Mouse (Mus musculus): ENCODE measurements around the gene Rbks. TPM values are rescaled to one million over a fixed set of nuclear protein-coding genes. Genes with fewer than 3 reads are reported as not detected.

Rbks gene
- 25.8 and 34.6 TPM in 2 replicates for total RNA-seq (2015)
- 17.7 and 29.3 TPM in 2 replicates for total RNA-seq (2017)

- peak; percentile 78 for ATAC-seq (replicated peaks; ENCODE audit: poor library complexity)
These were observed at the start of gene Rbks for GRCm38 (mm10) chr5:31696971-31697643. Gene Rbks (minus strand): TSS chr5:31697627.

- no peak for ATAC-seq (replicated peaks; ENCODE audit: poor library complexity)
These were observed 45.1 kb upstream of the Rbks start for GRCm38 (mm10) chr5:31742521-31743031.

GRCm38 (mm10) chr5:31741931-31742330, 44.5 kb upstream of the Rbks start:
- no peak for ATAC-seq (replicated peaks; ENCODE audit: poor library complexity)

- ATAC-seq (replicated peaks; ENCODE audit: poor library complexity), result 0 out of 2 replicates have a peak, but pooled peaks have one; percentile 26
These were observed 35.4 kb upstream of the Rbks start for GRCm38 (mm10) chr5:31732644-31733338.

GRCm38 (mm10) chr5:31727456-31727855, 30.0 kb upstream of the Rbks start:
- ATAC-seq (replicated peaks; ENCODE audit: poor library complexity), result peak; percentile 86

- no peak for ATAC-seq (replicated peaks; ENCODE audit: poor library complexity)
These were observed 28.5 kb upstream of the Rbks start for GRCm38 (mm10) chr5:31725885-31726284.

GRCm38 (mm10) chr5:31724519-31724918, 27.1 kb upstream of the Rbks start:
- ATAC-seq (replicated peaks; ENCODE audit: poor library complexity), result no peak

GRCm38 (mm10) chr5:31715486-31716150, 18.2 kb upstream of the Rbks start:
- no peak for ATAC-seq (replicated peaks; ENCODE audit: poor library complexity)

GRCm38 (mm10) chr5:31713841-31714264, 16.4 kb upstream of the Rbks start:
- ATAC-seq (replicated peaks; ENCODE audit: poor library complexity), result peak; percentile 56

- ATAC-seq (replicated peaks; ENCODE audit: poor library complexity), result no peak
These were observed 15.9 kb upstream of the Rbks start for GRCm38 (mm10) chr5:31713280-31713711.

- peak; percentile 76 for ATAC-seq (replicated peaks; ENCODE audit: poor library complexity)
These were observed 12.0 kb upstream of the Rbks start for GRCm38 (mm10) chr5:31709389-31709788.

GRCm38 (mm10) chr5:31706826-31707225, 9.4 kb upstream of the Rbks start:
- no peak for ATAC-seq (replicated peaks; ENCODE audit: poor library complexity)

- no peak for ATAC-seq (replicated peaks; ENCODE audit: poor library complexity)
These were observed 7.5 kb upstream of the Rbks start for GRCm38 (mm10) chr5:31704971-31705370.

- no peak for ATAC-seq (replicated peaks; ENCODE audit: poor library complexity)
These were observed 2.0 kb upstream of the Rbks start for GRCm38 (mm10) chr5:31699397-31699796.

GRCm38 (mm10) chr5:31698931-31699330, 1.5 kb upstream of the Rbks start:
- no peak for ATAC-seq (replicated peaks; ENCODE audit: poor library complexity)

- ATAC-seq (replicated peaks; ENCODE audit: poor library complexity), result peak; percentile 89
These were observed 885 bp upstream of the Rbks start for GRCm38 (mm10) chr5:31698297-31698726.

GRCm38 (mm10) chr5:31697644-31698296, 343 bp upstream of the Rbks start, which contains the start of gene Babam2:
Gene Babam2 (plus strand): TSS chr5:31697684.
- ATAC-seq (replicated peaks; ENCODE audit: poor library complexity), result peak; percentile 76

- ATAC-seq (replicated peaks; ENCODE audit: poor library complexity), result no peak
These were observed 4.2 kb downstream of the Rbks start for GRCm38 (mm10) chr5:31693191-31693590.

- ATAC-seq (replicated peaks; ENCODE audit: poor library complexity), result peak; percentile 85
These were observed 9.5 kb downstream of the Rbks start for GRCm38 (mm10) chr5:31687972-31688371.

- peak; percentile 97 for ATAC-seq (replicated peaks; ENCODE audit: poor library complexity)
These were observed 11.4 kb downstream of the Rbks start for GRCm38 (mm10) chr5:31686040-31686439.

- ATAC-seq (replicated peaks; ENCODE audit: poor library complexity), result no peak
These were observed 15.1 kb downstream of the Rbks start for GRCm38 (mm10) chr5:31682305-31682704.
